Mouse (Mus musculus): ENCODE measurements around the gene Nudc.

Gene Nudc

DNA sequence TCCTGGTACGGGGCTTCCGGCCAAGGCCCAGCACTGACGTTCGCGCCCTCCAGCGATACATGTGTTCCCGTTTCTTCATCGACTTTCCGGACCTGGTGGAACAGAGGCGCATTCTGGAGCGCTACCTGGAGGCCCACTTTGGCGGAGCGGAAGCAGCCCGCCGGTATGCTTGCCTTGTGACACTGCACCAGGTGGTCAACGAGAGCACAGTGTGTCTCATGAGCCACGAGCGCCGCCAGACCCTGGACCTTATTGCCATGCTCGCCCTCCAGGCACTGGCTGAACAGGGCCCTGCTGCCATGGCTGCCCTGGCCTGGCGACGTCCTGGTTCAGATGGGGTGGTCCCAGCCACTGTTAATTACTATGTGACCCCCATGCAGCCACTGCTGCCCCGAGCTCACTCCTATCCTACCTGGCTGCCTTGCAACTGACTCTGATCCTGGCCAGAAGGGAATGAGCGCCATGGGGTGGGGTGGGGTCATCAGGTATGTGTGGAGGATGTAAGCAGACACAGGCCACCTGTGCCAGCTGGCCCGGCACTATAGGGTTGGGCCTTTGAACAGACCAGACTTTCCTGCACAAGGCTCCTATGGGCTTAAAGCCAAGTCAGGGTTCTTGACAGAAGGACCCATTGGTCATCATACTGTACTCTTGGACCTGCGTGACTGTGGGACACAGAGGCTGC lies 59.0 kb downstream of the Nudc start:
- ChIA-PET POLR2A (interaction anchor here in 1 of 4 experiments (1.5 to 3.0 kb wide), 3 partner anchors 11 to 59 kb away, joined by 4 to 10 read pairs (median 8); partner anchors contain the start of gene Nudc), CTCF (interaction anchor here in 1 of 4 experiments (3.1 kb wide), 1 partner anchor 7 kb away, joined by 11 read pairs; no protein-coding TSS in a partner anchor)

DNA sequence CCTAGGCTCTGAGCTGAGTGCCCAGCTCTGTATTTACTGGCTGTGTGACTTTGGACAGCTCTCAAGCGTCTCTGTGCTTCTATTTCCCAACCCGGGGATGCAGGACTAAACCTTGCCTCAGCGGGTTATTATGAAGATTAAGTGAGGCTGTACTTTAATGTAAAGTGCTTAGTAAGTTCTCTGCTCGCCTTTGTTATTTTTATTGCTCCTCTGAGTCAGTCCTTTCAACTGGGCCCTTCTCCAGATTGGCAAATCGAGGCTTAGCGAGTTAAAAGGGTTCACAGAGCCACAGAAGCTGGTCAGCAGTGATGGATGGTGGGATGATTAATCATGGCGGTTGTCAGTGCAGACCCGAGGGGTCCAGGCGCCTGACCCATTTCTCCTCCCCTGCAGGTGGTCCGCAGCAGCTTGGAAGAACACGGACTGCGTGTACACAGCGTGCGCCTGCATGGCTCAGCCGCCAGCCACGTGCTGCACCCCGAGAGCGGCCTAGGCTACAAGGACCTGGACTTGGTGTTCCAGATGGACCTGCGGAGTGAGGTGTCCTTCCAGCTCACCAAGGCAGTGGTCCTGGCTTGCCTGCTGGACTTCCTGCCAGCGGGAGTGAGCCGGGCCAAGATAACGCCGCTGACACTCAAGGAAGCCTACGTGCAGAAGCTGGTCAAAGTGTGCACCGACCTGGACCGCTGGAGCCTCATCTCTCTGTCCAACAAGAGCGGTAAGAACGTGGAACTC lies 59.9 kb downstream of the Nudc start:
- CTCF ChIA-PET, result interaction anchor here in 3 of 4 experiments (0.6 to 3.1 kb wide), 6 partner anchors 8 to 124 kb away, joined by 3 to 11 read pairs (median 4); no protein-coding TSS in a partner anchor
- POLR2A ChIA-PET, result interaction anchor here in 3 of 4 experiments (0.6 to 3.0 kb wide), 13 partner anchors 8 to 328 kb away, joined by 3 to 12 read pairs (median 3); partner anchors contain the start of genes Wdtc1 (in 2 of the 3) and Nudc (in 1 of the 3)

DNA sequence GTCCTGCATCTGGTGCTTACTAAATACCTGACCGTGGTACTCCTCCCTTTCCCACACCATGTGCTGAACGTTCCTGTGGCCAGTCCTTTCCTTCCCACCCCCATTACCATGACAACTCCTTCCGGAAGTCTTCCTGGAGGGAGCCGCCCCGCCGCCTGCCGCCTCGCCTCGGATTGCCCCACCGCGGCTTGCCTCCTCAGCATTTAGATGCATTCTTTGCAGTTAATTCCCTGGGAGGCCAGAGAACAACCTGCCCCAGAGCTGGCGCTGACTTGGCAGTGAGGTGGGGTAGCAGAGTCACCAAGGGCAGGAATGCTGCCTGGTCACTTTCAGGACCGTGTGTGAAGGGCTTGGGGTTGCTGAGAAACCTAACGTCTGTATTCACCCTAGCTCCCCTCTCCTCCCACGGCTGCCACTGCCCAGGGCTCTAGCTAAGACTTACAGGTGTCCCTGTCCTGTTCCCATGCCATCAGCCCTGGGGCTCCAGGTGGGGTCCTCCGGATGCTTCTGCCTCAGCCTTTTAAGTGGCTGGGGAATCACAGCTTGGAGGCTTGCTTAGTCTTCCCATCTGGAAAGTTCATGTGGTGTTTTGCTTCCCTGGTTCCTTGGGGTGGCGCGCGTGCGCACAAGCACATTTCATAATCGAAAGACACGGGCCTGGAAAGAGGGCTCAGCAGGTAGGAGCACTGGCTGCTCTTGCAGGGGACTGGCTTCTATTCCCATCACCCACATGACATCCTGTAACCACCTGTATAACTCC lies 61.4 kb downstream of the Nudc start:
- CTCF ChIA-PET, result interaction anchor here (0.6 to 3.1 kb wide), 12 partner anchors 8 to 423 kb away, joined by 3 to 11 read pairs (median 3); no protein-coding TSS in a partner anchor
- POLR2A ChIA-PET, result interaction anchor here in 3 of 4 experiments (0.5 to 3.0 kb wide), 16 partner anchors 9 to 971 kb away, joined by 3 to 12 read pairs (median 4); partner anchors contain the start of genes Nudc (in 2 of the 3), Tmem222 (in 1 of the 3), Trnp1 (in 1 of the 3) and Wdtc1 (in 1 of the 3)
